9 mouse cellular contexts compared by ENCODE assay signal in genomic region chr6:136520361-136520760, GRCm38 (mm10). TPM values are rescaled to one million over a fixed set of nuclear protein-coding genes. Genes with fewer than 3 reads are reported as not detected.
DNase-seq lines count a peak whose midpoint lies in the region; ATAC-seq and TF ChIP-seq lines count a peak whose summit lies in the region.
"Had no signal": no experiment of that assay in that cellular context is flagged by ENCODE, and none has a peak within 500 bp of the region (broad histone marks: within the 10 kb centered on the region; RNA-seq: fewer than 3 reads in every experiment).

No protein-coding gene starts in this region.

- ATAC-seq in heart, embryonic 15.5 days (replicated peaks; ENCODE audit: insufficient number of reproducible peaks, insufficient read depth, low FRiP score, low read depth) = no peak
- ATAC-seq in G1E (ENCODE audit: extremely low read depth, insufficient number of reproducible peaks, low FRiP score, poor library complexity, severe bottlenecking) = no peak
- no peak for ATAC-seq in forebrain, embryonic 14.5 days

- no peak overlapping the region for H3K9ac ChIP-seq in heart, embryonic 15.5 days
- H3K9ac ChIP-seq in forebrain, embryonic 14.5 days (ENCODE audit: low read length) = no peak overlapping the region

- peak overlapping the region; percentile 19 for H3K4me3 ChIP-seq in heart, embryonic 15.5 days
- H3K4me3 ChIP-seq in G1E (ENCODE audit: low read depth, low read length) (peak overlapping the region; percentile 13; the same call in 1 of the 2 replicates), macrophage (ENCODE audit: inconsistent target) (peak overlapping the region; percentile 54; the same call in 1 of the 2 replicates)
- no peak overlapping the region for H3K4me3 ChIP-seq in forebrain, embryonic 14.5 days (ENCODE audit: low read depth, low read length)

- intact Hi-C loops in heart, postnatal 10 days (cut with DNase I) = no loop called here

- H3K9me3 ChIP-seq in heart, embryonic 15.5 days (replicated peaks) = no peaks in the 10 kb centered on the region
- H3K9me3 ChIP-seq in G1E (replicated peaks) = peaks cover 6% of the 10 kb centered on the region
- peaks cover 15% of the 10 kb centered on the region for H3K9me3 ChIP-seq in forebrain, embryonic 14.5 days (replicated peaks; ENCODE audit: control insufficient read depth, low read length)

- 73% methylated on average over 2 of the region's 2 CpGs for WGBS in heart, embryonic 15.5 days
- 81% methylated on average over 2 of the region's 2 CpGs for WGBS in forebrain, embryonic 14.5 days
- 78% methylated on average over 1 of the region's 2 CpGs for WGBS in macrophage (ENCODE audit: missing documents)

- peaks cover 59% of the 10 kb centered on the region for H3K79me2 ChIP-seq in macrophage (ENCODE audit: inconsistent target)

- peaks cover 18% of the 10 kb centered on the region for H3K4me1 ChIP-seq in heart, embryonic 15.5 days (replicated peaks)
- H3K4me1 ChIP-seq in G1E (ENCODE audit: insufficient read depth, low read depth, low read length) = peaks cover 32% of the 10 kb centered on the region
- H3K4me1 ChIP-seq in forebrain, embryonic 14.5 days (ENCODE audit: control insufficient read depth, insufficient read depth, low read length) = no peaks in the 10 kb centered on the region

- no peak for DNase-seq in heart, postnatal 10 days
- no peak for DNase-seq in G1E (ENCODE audit: low spot score)
- no peak for DNase-seq in forebrain, embryonic 14.5 days (ENCODE audit: low spot score)
- no peak for DNase-seq in thymus, postnatal 4 days
- no peak for DNase-seq in testis, postnatal 10 days (ENCODE audit: low spot score)
- DNase-seq in spleen, adult 12 weeks (ENCODE audit: low spot score) = no peak
- DNase-seq: right cerebral cortex, postnatal 4 days had no signal

- no peaks in the 10 kb centered on the region for H3K27me3 ChIP-seq in heart, embryonic 15.5 days
- H3K27me3 ChIP-seq in G1E (ENCODE audit: insufficient read depth, low read length) = no peaks in the 10 kb centered on the region
- no peaks in the 10 kb centered on the region for H3K27me3 ChIP-seq in forebrain, embryonic 14.5 days (replicated peaks; ENCODE audit: control insufficient read depth, insufficient read depth, low read length)

- H3K36me3 ChIP-seq in heart, embryonic 15.5 days = peaks cover 10% of the 10 kb centered on the region; the same call in 1 of the 2 replicates
- H3K36me3 ChIP-seq in G1E (replicated peaks) = peaks cover 8% of the 10 kb centered on the region
- H3K36me3 ChIP-seq in forebrain, embryonic 14.5 days (ENCODE audit: control insufficient read depth, insufficient read depth, low read length) = peaks cover 8% of the 10 kb centered on the region; the same call in 1 of the 2 replicates
- H3K36me3 ChIP-seq in macrophage (ENCODE audit: inconsistent target) = no peaks in the 10 kb centered on the region; the same call in none of the 2 replicates

- H3K4me2 ChIP-seq in heart, embryonic 15.5 days = peak overlapping the region; percentile 39; the same call in 1 of the 2 replicates
- peak overlapping the region; percentile 35 for H3K4me2 ChIP-seq in forebrain, embryonic 14.5 days (ENCODE audit: low read length)

- no peak overlapping the region for H3K27ac ChIP-seq in heart, embryonic 15.5 days
- no peak overlapping the region for H3K27ac ChIP-seq in forebrain, embryonic 14.5 days (ENCODE audit: low read depth, low read length)
- H3K27ac ChIP-seq in macrophage = no peak overlapping the region

- no peak for TF ChIP-seq CTCF in G1E (IDR thresholded peaks at IDR 0.05; ENCODE audit: low read depth, low read length)

RNA-seq across cellular contexts. Expression of gene Atf7ip, which starts 14.4 kb away (rescaled TPM):
- polyA plus RNA-seq in heart, embryonic 15.5 days (2015; fragmentation: Nextera tagmentation; extraction: Ambion mirVana) = 30.3 and 32.6 TPM in 2 replicates
- 100 to 1,000 TPM in 1 of 2 experiments, 10 to 100 TPM in 1; 93.8 to 103 TPM for total RNA-seq in heart, postnatal 10 days (2021)
- 192 and 235 TPM in 2 replicates for total RNA-seq in G1E (2014; fragmentation: Nextera tagmentation)
- 22.9 and 34.6 TPM in 2 replicates for total RNA-seq in G1E (2017)
- polyA plus RNA-seq in G1E (2012) = 22.0 and 24.2 TPM in 2 replicates
- polyA plus RNA-seq in forebrain, embryonic 14.5 days (2014; fragmentation: Nextera tagmentation; extraction: Ambion mirVana) = 27.1 and 42.0 TPM in 2 replicates
- 100 to 1,000 TPM in 18 of 26 experiments, 10 to 100 TPM in 8; 42.6 to 322 (median 177) TPM for total RNA-seq in macrophage (2018; cell fraction: chromatin; rRNA removed)
- total RNA-seq in macrophage (2018; cell fraction: cytosol; rRNA removed) = 10 to 100 TPM in 25 of 26 experiments, 1 to 10 TPM in 1; 4.6 to 80.8 (median 41.8) TPM
- 100 to 1,000 TPM in 12 of 26 experiments, 10 to 100 TPM in 14; 27.4 to 183 (median 95.2) TPM for total RNA-seq in macrophage (2018; cell fraction: nucleus; rRNA removed)
- polyA plus RNA-seq in macrophage (2018) = 12.0 to 34.6 TPM (median 17.1 TPM) in 3 replicates
